Mouse (Mus musculus): ENCODE results near the gene Styx. TPM values are rescaled to one million over a fixed set of nuclear protein-coding genes. Genes with fewer than 3 reads are reported as not detected.

Gene Styx
- polyA plus RNA-seq, 1 experiment from 2014 or later = 57.5 TPM

DNA sequence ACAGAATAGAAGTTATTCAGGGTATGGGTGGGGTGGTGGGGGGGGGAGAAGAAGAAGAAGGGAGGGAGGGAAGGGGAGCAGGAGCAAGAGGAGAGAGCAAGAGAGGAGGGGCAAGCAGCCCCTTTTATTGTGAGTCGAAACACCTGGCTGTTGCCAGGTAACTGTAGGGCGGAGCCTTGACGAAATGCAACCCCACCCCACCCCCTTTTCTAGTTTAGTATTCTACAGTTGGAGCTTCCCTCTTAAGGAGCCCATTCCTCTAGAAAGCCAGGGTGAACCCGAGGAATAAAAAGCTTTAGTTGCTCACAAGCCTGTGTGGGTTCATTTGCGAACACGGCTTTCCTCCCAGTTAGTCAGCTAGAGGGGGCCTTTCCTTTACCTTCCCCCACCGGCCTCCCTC, 94.0 kb downstream of the Styx start:
- WGBS = 57% methylated on average over 7 of the region's 7 CpGs
- Histone ChIP-seq H3K36me3 (ENCODE audit: control insufficient read depth, insufficient read depth, low read length) (no peaks in the 10 kb centered on the region), H3K4me1 (replicated peaks; ENCODE audit: control insufficient read depth, insufficient read depth, low read length) (peaks cover 22% of the 10 kb centered on the region), H3K27me3 (ENCODE audit: control insufficient read depth, insufficient read depth, low read depth, low read length) (no peaks in the 10 kb centered on the region), H3K4me3 (ENCODE audit: low read length) (no peak overlapping the region), H3K9ac (ENCODE audit: low read length) (no peak overlapping the region; the same call in 1 of the 2 replicates), H3K4me2 (ENCODE audit: low read depth, low read length) (no peak overlapping the region), H3K27ac (ENCODE audit: low read length) (no peak overlapping the region), H3K9me3 (ENCODE audit: control insufficient read depth, low read length) (no peaks in the 10 kb centered on the region)
- no peak for ATAC-seq (ENCODE audit: low read depth)

DNA sequence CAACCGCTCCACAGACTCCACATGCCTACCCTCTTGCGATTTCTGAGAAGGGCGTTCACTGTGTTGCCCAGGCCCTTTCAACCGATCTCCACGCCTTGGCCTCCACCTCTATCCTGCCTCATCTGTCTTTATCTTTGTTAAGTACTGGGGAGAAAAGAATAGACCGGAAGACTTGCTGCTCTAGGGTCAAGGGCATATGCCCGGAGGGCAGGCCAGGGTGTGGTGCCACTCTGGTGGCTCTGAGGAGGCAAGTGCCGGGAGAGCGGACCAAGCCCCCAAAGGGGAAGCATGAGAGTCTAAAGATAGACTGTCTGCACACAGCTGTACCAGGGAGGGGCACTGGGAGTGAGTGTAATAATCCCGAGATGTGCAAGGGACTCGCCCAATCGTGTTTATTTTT, 94.6 kb downstream of the Styx start:
- no peaks in the 10 kb centered on the region for H3K36me3 ChIP-seq (ENCODE audit: control insufficient read depth, insufficient read depth, low read length)
- H3K27ac ChIP-seq (ENCODE audit: low read length) = no peak overlapping the region
- WGBS = 54% methylated on average over 12 of the region's 12 CpGs
- ATAC-seq (ENCODE audit: low read depth) = peak; percentile 49
- no peak overlapping the region for H3K4me3 ChIP-seq (ENCODE audit: low read length)
- no peaks in the 10 kb centered on the region for H3K27me3 ChIP-seq (ENCODE audit: control insufficient read depth, insufficient read depth, low read depth, low read length)
- H3K4me1 ChIP-seq (replicated peaks; ENCODE audit: control insufficient read depth, insufficient read depth, low read length) = peaks cover 22% of the 10 kb centered on the region
- no peak overlapping the region for H3K4me2 ChIP-seq (ENCODE audit: low read depth, low read length)
- no peaks in the 10 kb centered on the region for H3K9me3 ChIP-seq (ENCODE audit: control insufficient read depth, low read length)
- H3K9ac ChIP-seq (ENCODE audit: low read length) = peak overlapping the region; percentile 39; the same call in 1 of the 2 replicates

DNA sequence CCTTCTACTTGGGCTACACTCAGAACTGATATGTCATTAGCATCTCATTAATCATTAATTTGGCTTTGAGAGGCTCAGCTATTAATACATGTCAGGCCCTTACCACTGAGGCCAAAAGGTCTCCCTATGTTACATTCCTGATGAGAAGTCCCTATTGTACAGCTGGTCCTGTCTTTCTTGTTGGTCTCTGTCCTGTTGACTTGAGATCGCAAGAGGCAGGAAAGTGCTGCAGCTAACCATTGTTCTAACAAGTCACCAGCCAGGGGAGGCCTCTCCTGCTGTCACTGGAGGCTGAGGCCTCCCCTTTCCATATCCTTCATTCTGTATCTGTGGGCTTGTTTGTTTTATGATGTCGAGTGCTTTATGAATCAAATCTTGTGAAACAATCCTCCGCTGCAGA, 95.9 kb downstream of the Styx start:
- no peaks in the 10 kb centered on the region for H3K36me3 ChIP-seq (ENCODE audit: control insufficient read depth, insufficient read depth, low read length)
- peak overlapping the region; percentile 55 for H3K27ac ChIP-seq (ENCODE audit: low read length)
- no peaks in the 10 kb centered on the region for H3K9me3 ChIP-seq (ENCODE audit: control insufficient read depth, low read length)
- H3K4me3 ChIP-seq (ENCODE audit: low read length) = no peak overlapping the region
- H3K4me2 ChIP-seq (ENCODE audit: low read depth, low read length) = no peak overlapping the region
- WGBS = 19% methylated on average over 3 of the region's 3 CpGs
- 0 out of 2 replicates have a peak, but pooled peaks have one; percentile 22 for ATAC-seq (ENCODE audit: low read depth)
- no peaks in the 10 kb centered on the region for H3K27me3 ChIP-seq (ENCODE audit: control insufficient read depth, insufficient read depth, low read depth, low read length)
- no peak overlapping the region for H3K9ac ChIP-seq (ENCODE audit: low read length)
- H3K4me1 ChIP-seq (replicated peaks; ENCODE audit: control insufficient read depth, insufficient read depth, low read length) = peaks cover 24% of the 10 kb centered on the region

DNA sequence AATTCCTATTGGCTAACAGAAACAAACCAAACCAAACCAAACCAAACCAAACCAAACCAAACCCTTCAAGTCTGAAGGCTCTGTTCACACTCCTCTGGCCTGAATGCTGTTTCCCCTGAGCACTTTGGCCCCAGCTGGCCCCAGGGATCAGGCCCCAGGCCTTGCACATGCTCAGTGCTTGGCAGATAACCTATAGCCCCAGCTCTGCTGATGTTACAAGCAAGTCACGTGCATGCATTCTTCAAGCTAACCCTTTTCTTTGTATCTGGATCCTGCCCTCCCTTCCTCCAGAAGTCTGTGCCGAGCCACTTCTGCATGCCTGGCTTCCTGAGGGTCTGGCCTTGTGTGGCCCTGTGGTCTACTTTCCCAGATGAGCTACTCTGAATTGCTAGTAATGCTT, 100.2 kb downstream of the Styx start:
- Histone ChIP-seq H3K4me2 (ENCODE audit: low read depth, low read length) (no peak overlapping the region), H3K9ac (ENCODE audit: low read length) (no peak overlapping the region), H3K9me3 (ENCODE audit: control insufficient read depth, low read length) (no peaks in the 10 kb centered on the region), H3K27me3 (ENCODE audit: control insufficient read depth, insufficient read depth, low read depth, low read length) (no peaks in the 10 kb centered on the region), H3K4me3 (ENCODE audit: low read length) (no peak overlapping the region), H3K27ac (ENCODE audit: low read length) (no peak overlapping the region), H3K36me3 (ENCODE audit: control insufficient read depth, insufficient read depth, low read length) (no peaks in the 10 kb centered on the region), H3K4me1 (replicated peaks; ENCODE audit: control insufficient read depth, insufficient read depth, low read length) (peaks cover 23% of the 10 kb centered on the region)
- WGBS = 37% methylated on average over 2 of the region's 2 CpGs
- no peak for ATAC-seq (ENCODE audit: low read depth)

DNA sequence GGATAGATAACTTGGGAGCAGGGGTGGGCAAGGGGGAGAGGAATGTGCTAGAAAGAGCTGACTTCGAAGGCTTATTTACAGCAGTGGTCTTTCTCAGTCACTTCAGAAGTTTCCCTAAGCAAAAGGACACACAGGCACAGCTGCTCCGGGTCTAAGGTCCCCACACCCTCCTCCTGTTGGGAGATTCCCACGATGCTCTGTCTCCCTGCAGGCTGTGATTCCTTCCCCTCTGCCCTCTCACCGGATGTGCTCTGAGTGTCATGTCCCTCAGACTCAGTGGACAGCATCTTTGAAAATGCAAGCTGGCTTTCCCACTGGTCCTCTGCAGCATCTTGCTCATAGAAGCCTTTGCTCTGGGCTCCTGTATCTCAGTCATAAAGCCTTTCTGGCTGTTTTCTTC, 101.3 kb downstream of the Styx start:
- no peaks in the 10 kb centered on the region for H3K36me3 ChIP-seq (ENCODE audit: control insufficient read depth, insufficient read depth, low read length)
- no peak overlapping the region for H3K4me3 ChIP-seq (ENCODE audit: low read length)
- 0 out of 2 replicates have a peak overlapping the region, but pooled peaks have one; percentile 23 for H3K9ac ChIP-seq (ENCODE audit: low read length)
- H3K9me3 ChIP-seq (ENCODE audit: control insufficient read depth, low read length) = no peaks in the 10 kb centered on the region
- H3K4me2 ChIP-seq (ENCODE audit: low read depth, low read length) = no peak overlapping the region
- ATAC-seq (ENCODE audit: low read depth) = peak; percentile 48
- no peaks in the 10 kb centered on the region for H3K27me3 ChIP-seq (ENCODE audit: control insufficient read depth, insufficient read depth, low read depth, low read length)
- 16% methylated on average over 4 of the region's 4 CpGs for WGBS
- H3K27ac ChIP-seq (ENCODE audit: low read length) = peak overlapping the region; percentile 81
- peaks cover 21% of the 10 kb centered on the region for H3K4me1 ChIP-seq (replicated peaks; ENCODE audit: control insufficient read depth, insufficient read depth, low read length)

DNA sequence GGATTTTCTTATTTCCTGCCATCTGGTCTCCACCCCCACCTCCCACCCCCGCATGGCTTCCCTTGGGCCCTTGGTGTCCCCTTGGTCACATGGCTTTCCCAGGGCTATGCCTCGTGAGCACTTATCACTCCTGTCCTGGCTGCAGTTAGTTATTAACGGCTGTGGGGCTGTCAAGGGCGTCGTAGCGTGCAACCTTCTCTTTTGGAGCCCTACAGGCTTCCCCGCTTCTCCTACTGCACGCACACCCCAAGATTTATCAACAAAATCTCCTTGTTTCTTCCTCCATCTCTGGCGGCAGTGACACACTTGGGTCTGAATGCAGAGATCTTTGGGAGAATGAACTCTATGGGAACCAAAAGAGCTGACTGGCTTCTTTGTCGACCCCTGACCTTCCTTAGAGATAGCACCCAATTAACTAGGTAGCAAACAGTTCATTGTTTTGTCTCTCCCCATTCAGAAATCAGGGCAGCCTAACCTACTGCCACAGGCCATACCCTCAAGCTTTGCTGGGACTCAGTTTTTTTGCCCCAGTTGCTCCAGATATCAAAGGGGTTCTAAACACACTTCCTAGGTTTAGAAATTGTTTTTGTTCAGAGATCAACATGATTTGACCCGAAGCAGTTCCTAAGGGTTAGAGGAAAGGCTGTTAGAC, 102.1 kb downstream of the Styx start:
- Histone ChIP-seq H3K27ac (ENCODE audit: low read length) (peak overlapping the region; percentile 81), H3K9me3 (ENCODE audit: control insufficient read depth, low read length) (no peaks in the 10 kb centered on the region), H3K4me1 (replicated peaks; ENCODE audit: control insufficient read depth, insufficient read depth, low read length) (peaks cover 21% of the 10 kb centered on the region), H3K9ac (ENCODE audit: low read length) (0 out of 2 replicates have a peak overlapping the region, but pooled peaks have one; percentile 6), H3K4me3 (ENCODE audit: low read length) (no peak overlapping the region), H3K4me2 (ENCODE audit: low read depth, low read length) (0 out of 2 replicates have a peak overlapping the region, but pooled peaks have one; percentile 15), H3K27me3 (ENCODE audit: control insufficient read depth, insufficient read depth, low read depth, low read length) (no peaks in the 10 kb centered on the region), H3K36me3 (ENCODE audit: control insufficient read depth, insufficient read depth, low read length) (no peaks in the 10 kb centered on the region)
- 13% methylated on average over 11 of the region's 11 CpGs for WGBS
- peak; percentile 69 for ATAC-seq (ENCODE audit: low read depth)

DNA sequence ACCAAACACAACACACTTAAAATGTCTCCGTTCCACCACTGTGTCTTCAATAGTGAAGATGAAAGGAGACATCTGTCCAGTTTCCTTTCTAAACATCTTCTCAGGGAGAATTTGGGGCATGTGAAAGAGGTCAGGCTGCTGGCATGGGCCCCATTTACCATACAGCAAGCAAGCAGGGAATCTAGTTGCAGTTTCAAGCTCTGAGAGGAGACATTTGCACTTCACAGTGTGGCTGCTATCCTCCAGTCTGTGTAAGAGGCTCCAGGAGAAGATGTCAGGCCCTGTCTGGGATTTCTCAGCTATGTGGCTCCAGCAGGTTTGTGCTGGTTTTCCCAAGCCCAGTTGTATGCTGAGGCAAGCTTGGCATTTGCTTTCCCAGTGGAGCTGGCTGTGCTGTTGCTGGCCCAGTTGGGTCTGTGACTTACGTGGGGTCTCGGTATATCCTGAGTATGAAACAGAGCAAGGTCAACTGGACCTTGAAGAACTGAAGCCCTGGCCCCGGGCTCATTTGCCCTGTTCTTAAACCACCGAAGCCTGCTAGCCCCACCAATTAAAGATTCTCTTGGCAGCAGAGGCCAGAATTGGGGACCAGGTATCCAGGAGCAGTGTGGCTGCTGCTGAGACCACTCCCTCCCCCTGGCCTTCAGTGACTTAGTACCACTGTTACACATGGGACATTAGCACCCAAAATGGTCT, 102.8 kb downstream of the Styx start:
- H3K27me3 ChIP-seq (ENCODE audit: control insufficient read depth, insufficient read depth, low read depth, low read length) = no peaks in the 10 kb centered on the region
- no peak overlapping the region for H3K9ac ChIP-seq (ENCODE audit: low read length)
- peaks cover 21% of the 10 kb centered on the region for H3K4me1 ChIP-seq (replicated peaks; ENCODE audit: control insufficient read depth, insufficient read depth, low read length)
- H3K9me3 ChIP-seq (ENCODE audit: control insufficient read depth, low read length) = no peaks in the 10 kb centered on the region
- peak overlapping the region; percentile 81 for H3K27ac ChIP-seq (ENCODE audit: low read length)
- ATAC-seq (ENCODE audit: low read depth) = peak; percentile 75
- WGBS = 44% methylated on average over 5 of the region's 5 CpGs
- H3K4me3 ChIP-seq (ENCODE audit: low read length) = no peak overlapping the region
- no peak overlapping the region for H3K4me2 ChIP-seq (ENCODE audit: low read depth, low read length)
- no peaks in the 10 kb centered on the region for H3K36me3 ChIP-seq (ENCODE audit: control insufficient read depth, insufficient read depth, low read length)

DNA sequence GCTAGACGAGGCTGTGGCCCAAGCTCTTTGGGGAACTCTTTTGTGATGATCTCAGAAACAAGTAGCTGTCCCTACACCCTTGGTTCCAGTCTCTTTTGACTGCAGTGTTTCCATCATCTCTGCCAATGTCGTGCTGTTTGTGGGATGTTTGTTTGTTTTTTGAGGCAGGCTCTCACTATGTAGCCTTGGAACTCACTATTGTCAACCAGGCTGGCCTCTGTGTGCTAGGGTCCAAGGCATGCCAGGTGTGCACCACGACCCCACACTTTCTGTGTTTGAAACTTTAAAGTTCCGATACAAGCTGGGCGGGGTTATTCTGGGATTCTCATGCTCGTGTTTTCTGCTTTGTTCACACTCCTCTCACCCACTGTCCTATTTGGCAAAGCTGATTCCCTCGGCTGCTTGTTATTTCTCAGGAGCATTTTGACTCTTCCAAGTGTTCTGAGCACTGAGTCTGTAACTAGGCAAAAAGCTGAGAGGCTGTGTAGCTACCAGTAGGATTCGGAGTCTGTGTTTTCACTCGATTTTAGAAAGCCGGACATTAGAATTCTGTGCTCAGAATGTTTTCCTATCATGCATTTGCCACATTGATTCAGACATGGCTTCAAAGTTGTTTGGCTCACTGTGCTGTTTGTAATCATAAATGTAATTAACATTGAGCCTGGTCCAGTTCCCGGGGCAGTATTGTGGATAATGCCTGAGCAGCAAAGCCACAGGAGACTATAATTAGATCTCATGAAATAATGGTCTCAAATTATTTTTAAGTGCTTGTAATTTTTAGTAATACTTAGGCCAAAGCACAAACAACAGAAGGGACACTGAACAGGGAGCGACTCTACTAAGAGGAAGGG, 105.0 kb downstream of the Styx start:
- Histone ChIP-seq H3K27me3 (ENCODE audit: control insufficient read depth, insufficient read depth, low read depth, low read length) (no peaks in the 10 kb centered on the region), H3K9me3 (ENCODE audit: control insufficient read depth, low read length) (no peaks in the 10 kb centered on the region), H3K9ac (ENCODE audit: low read length) (0 out of 2 replicates have a peak overlapping the region, but pooled peaks have one; percentile 8), H3K27ac (ENCODE audit: low read length) (peak overlapping the region; percentile 81), H3K4me3 (ENCODE audit: low read length) (no peak overlapping the region), H3K4me1 (replicated peaks; ENCODE audit: control insufficient read depth, insufficient read depth, low read length) (peaks cover 21% of the 10 kb centered on the region), H3K4me2 (ENCODE audit: low read depth, low read length) (no peak overlapping the region), H3K36me3 (ENCODE audit: control insufficient read depth, insufficient read depth, low read length) (peaks cover 9% of the 10 kb centered on the region)
- ATAC-seq (ENCODE audit: low read depth) = no peak
- WGBS = 47% methylated on average over 12 of the region's 12 CpGs

DNA sequence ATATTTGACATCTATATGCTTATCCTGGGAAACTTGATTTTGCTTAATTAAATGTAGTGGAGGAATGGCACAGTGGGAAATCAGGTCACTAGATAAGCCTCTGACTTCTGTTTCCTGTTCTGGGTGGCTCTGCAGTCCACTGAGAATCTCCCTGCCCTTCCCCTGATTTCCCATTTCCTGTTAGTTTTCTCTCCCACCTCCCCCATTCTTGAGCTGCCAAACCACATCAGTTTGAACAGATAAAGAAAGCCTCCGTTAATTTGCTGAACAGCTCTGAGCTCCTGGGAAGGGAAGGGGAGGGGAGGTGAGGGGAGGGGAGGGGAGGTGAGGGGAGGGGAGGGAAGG, 105.6 kb downstream of the Styx start:
- Histone ChIP-seq H3K4me2 (ENCODE audit: low read depth, low read length) (no peak overlapping the region), H3K36me3 (ENCODE audit: control insufficient read depth, insufficient read depth, low read length) (peaks cover 14% of the 10 kb centered on the region), H3K4me3 (ENCODE audit: low read length) (no peak overlapping the region), H3K9ac (ENCODE audit: low read length) (no peak overlapping the region), H3K9me3 (ENCODE audit: control insufficient read depth, low read length) (no peaks in the 10 kb centered on the region), H3K4me1 (replicated peaks; ENCODE audit: control insufficient read depth, insufficient read depth, low read length) (peaks cover 19% of the 10 kb centered on the region), H3K27me3 (ENCODE audit: control insufficient read depth, insufficient read depth, low read depth, low read length) (no peaks in the 10 kb centered on the region), H3K27ac (ENCODE audit: low read length) (peak overlapping the region; percentile 81; the same call in 1 of the 2 replicates)
- ATAC-seq (ENCODE audit: low read depth) = peak; percentile 3; the same call in 1 of the 2 replicates
- WGBS = 0% methylated on average over 1 of the region's 1 CpGs

Measured in lung, embryonic 16.5 days (tissue).